Mouse (Mus musculus) thymus, adult 2 months (tissue): ENCODE measurements around the gene Tmem9.

ENCODE experiments used
- CTCF ChIP-seq: fragments of 200-500 bp; IDR thresholded peaks from 2 replicates; pipeline ENCODE4 v1.5.1; 2012; ENCODE audit warnings: mild to moderate bottlenecking, control low read depth, low read length, moderate library complexity, borderline replicate concordance; ENCODE audit not compliant: control insufficient read depth, poor library complexity, insufficient read depth; ENCODE audit errors: extremely low read depth
- POLR2A ChIP-seq: fragments of 200-500 bp; IDR thresholded peaks from 2 replicates; pipeline ENCODE4 v1.6.1; 2012; ENCODE audit warnings: mild to moderate bottlenecking, low read length, control low read depth, moderate library complexity; ENCODE audit not compliant: control insufficient read depth, poor library complexity, insufficient read depth; ENCODE audit errors: extremely low read depth

DNA sequence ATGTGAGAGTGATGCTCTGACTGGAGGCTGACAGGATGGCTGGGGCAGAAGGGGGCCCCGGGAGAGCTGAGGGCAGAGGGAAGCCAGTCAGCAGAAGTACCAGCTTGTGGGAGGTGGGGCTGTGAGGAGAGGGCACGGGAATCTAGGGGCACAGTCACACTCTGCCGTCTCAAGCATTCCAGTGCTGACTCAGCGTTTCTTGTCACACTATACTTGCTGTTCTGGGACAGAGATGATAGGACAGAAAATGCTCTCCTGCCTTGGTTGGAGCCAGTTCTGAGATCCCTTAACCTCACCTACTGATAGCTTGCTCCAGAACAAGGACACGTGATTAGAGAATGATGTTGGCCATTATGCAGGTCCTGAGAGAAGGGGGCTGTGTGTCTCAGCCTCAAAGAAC, 44.8 kb upstream of the Tmem9 start:
- TF ChIP-seq POLR2A (no peak), CTCF (no peak)
